Mouse (Mus musculus) C2C12 (cell line): ENCODE results near the gene Arhgef18. TPM values are rescaled to one million over a fixed set of nuclear protein-coding genes. Genes with fewer than 3 reads are reported as not detected.
A peak's percentile ranks its signal among the peaks of the same experiment; 100 is the strongest.

Experiments
- H3K27me3 ChIP-seq: one replicate; pipeline ENCODE4 v1.6.1; 2011; ENCODE audit not compliant: control insufficient read depth, insufficient read depth, insufficient read length
- H3K36me3 ChIP-seq: one replicate; pipeline ENCODE4 v1.6.1; 2011; ENCODE audit not compliant: control insufficient read depth, insufficient read depth
- H3K4me3 ChIP-seq: one replicate; pipeline ENCODE4 v1.5.1; 2011; ENCODE audit warnings: mild to moderate bottlenecking, control low read depth; ENCODE audit not compliant: poor library complexity, insufficient read depth, severe bottlenecking
- H3K79me2 ChIP-seq: one replicate; pipeline ENCODE4 v1.6.1; 2011; ENCODE audit not compliant: control insufficient read depth, insufficient read depth
- H3K79me3 ChIP-seq: one replicate; pipeline ENCODE4 v1.6.1; 2011; ENCODE audit warnings: low read depth, control low read depth
- H3ac ChIP-seq: one replicate; pipeline ENCODE3; 2011; ENCODE audit warnings: low read depth; ENCODE audit not compliant: control insufficient read depth, insufficient read length
- CEBPB ChIP-seq: IDR thresholded peaks from one replicate; pipeline ENCODE4 v1.6.1; 2011; ENCODE audit warnings: low read depth, mild to moderate bottlenecking, control low read depth, moderate library complexity
- CTCF ChIP-seq: IDR thresholded peaks from one replicate; pipeline ENCODE4 v1.5.1; 2011; ENCODE audit not compliant: control insufficient read depth, insufficient read depth, insufficient read length
- FOSL1 ChIP-seq: IDR thresholded peaks from one replicate; pipeline ENCODE4 v1.8.0; 2011; ENCODE audit warnings: mild to moderate bottlenecking, low read length; ENCODE audit not compliant: poor library complexity, insufficient read depth, severe bottlenecking
- MAX ChIP-seq: IDR thresholded peaks from one replicate; pipeline ENCODE4 v1.6.1; 2011; ENCODE audit warnings: mild to moderate bottlenecking, control low read depth
- MYOD1 ChIP-seq: IDR thresholded peaks from one replicate; pipeline ENCODE4 v1.6.1; 2011; ENCODE audit warnings: low read depth; ENCODE audit not compliant: control insufficient read depth, insufficient read length
- MYOG ChIP-seq: IDR thresholded peaks from one replicate; pipeline ENCODE4 v1.6.1; 2011; ENCODE audit not compliant: control insufficient read depth, insufficient read length; ENCODE audit errors: extremely low read depth
- USF1 ChIP-seq: IDR thresholded peaks from one replicate; pipeline ENCODE4 v1.6.1; 2011; ENCODE audit warnings: low read depth, mild to moderate bottlenecking, control low read depth, moderate library complexity
- polyA plus RNA-seq: library from polyadenylated mRNA; unstranded; fragments of >200 nt; fragmentation: generic; extraction: Trizol; gene quantifications from one replicate; pipeline ENCODE4 v1.2.1, GENCODE M21; 2012; ENCODE audit warnings: missing spikeins

The Arhgef18 gene
- polyA plus RNA-seq, 1 experiment = 18.4 TPM

GRCm38 (mm10) chr8:3352715-3353114 is 40.1 kb upstream of the Arhgef18 start:
- Histone ChIP-seq H3K36me3 (no peaks in the 10 kb centered on the region), H3K27me3 (peaks cover 14% of the 10 kb centered on the region), H3ac (no peak overlapping the region), H3K79me2 (no peaks in the 10 kb centered on the region), H3K4me3 (no peak overlapping the region), H3K79me3 (no peaks in the 10 kb centered on the region)
- TF ChIP-seq MYOG (no peak), USF1 (no peak), CTCF (no peak), CEBPB (no peak), MAX (no peak), FOSL1 (no peak), MYOD1 (no peak)

DNA sequence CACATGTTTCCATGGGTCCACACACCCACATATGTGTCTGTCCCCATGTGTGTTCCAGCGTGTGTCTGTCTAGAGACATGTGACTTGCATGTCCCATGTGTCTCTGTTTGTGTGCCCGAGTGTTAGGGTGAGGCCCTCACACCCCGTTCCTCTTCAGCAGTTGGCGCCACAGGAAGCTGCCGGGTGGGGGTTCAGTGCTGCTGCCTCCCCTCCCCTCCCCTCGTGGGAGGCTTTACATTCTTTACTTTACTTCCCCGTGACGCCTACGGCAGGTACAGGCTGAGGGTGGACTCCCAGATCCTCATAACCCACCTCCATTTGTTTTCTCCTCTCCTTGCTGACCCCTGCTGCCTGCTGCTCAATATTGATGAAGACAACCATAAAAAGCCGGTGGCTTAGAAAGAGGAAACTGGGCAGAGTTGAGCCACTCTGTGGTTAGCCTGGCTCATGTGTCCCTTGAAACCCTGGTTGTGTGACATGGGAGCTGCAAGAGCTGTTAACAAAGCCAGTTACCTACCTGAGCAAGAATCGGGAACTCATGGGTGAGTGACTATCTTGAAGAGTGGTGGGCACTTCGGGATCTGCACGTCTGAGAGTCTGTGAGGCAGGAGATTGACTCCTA is 39.5 kb upstream of the Arhgef18 start, which contains the start of gene A430078G23Rik:
TSS of gene A430078G23Rik (plus strand) at position 227 of the 622 bp plus-strand sequence.
- H3K27me3 ChIP-seq = peaks cover 14% of the 10 kb centered on the region
- no peak within 1 kb of the TSS for H3ac ChIP-seq
- no peaks in the 10 kb centered on the region for H3K36me3 ChIP-seq
- no peaks in the 10 kb centered on the region for H3K79me2 ChIP-seq
- no peak within 1 kb of the TSS for H3K4me3 ChIP-seq
- TF ChIP-seq MYOG (no peak), USF1 (no peak), CEBPB (no peak), FOSL1 (no peak), MYOD1 (no peak), CTCF (no peak), MAX (no peak)
- H3K79me3 ChIP-seq = no peaks in the 10 kb centered on the region

DNA sequence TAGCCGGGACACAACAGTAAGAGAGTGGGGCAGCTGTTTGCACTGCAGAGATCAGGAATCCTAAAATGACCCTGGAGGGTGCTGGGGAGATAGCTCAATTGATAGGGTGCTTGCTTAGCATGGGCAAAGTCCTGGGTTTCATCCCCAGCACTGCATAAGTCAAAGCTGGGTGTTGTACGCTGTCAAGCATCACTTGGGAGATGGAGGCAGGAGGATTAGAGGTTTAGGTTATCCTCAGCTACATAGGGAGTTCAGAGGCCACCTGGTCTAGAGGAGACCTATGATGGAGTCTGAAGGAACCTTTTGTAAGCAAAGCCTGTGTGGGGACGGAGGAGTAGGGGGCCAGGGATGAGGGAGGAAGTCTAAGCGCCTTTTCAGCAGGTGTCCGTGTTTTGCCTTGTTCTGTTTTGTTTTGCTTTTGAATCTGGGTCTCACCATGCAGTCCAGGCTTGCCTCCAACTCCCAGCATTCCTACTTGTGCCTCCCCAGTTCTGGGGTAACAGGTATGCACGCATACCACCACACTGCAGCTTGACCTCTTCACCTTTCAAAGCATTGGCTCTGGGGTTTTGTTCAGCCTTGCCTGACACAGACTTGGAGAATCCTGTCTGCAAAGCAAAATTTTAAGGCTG is 38.9 kb upstream of the Arhgef18 start:
- Histone ChIP-seq H3K79me2 (no peaks in the 10 kb centered on the region), H3ac (no peak overlapping the region), H3K4me3 (no peak overlapping the region), H3K27me3 (peaks cover 14% of the 10 kb centered on the region), H3K36me3 (no peaks in the 10 kb centered on the region), H3K79me3 (no peaks in the 10 kb centered on the region)
- TF ChIP-seq CTCF (no peak), FOSL1 (no peak), CEBPB (no peak), MYOG (no peak), MAX (no peak), MYOD1 (no peak), USF1 (no peak)

GRCm38 (mm10) chr8:3354443-3354812 is 38.4 kb upstream of the Arhgef18 start:
- H3K79me2 ChIP-seq = no peaks in the 10 kb centered on the region
- H3ac ChIP-seq = no peak overlapping the region
- no peaks in the 10 kb centered on the region for H3K79me3 ChIP-seq
- no peaks in the 10 kb centered on the region for H3K36me3 ChIP-seq
- no peak overlapping the region for H3K4me3 ChIP-seq
- peaks cover 14% of the 10 kb centered on the region for H3K27me3 ChIP-seq
- TF ChIP-seq USF1 (no peak), MYOD1 (no peak), FOSL1 (no peak), CEBPB (no peak), MAX (no peak), MYOG (no peak), CTCF (no peak)

GRCm38 (mm10) chr8:3355586-3355985 is 37.2 kb upstream of the Arhgef18 start:
- no peak overlapping the region for H3K4me3 ChIP-seq
- no peaks in the 10 kb centered on the region for H3K79me2 ChIP-seq
- no peaks in the 10 kb centered on the region for H3K36me3 ChIP-seq
- no peak for TF ChIP-seq FOSL1
- TF ChIP-seq CEBPB = peak; percentile 36
- TF ChIP-seq MAX = no peak
- no peak for TF ChIP-seq MYOD1
- TF ChIP-seq MYOG = no peak
- no peak for TF ChIP-seq USF1
- TF ChIP-seq CTCF = no peak
- peaks cover 14% of the 10 kb centered on the region for H3K27me3 ChIP-seq
- H3K79me3 ChIP-seq = no peaks in the 10 kb centered on the region
- H3ac ChIP-seq = no peak overlapping the region
